Mouse (Mus musculus) adipocyte (in vitro differentiated cells): Measurements from ENCODE around the gene Ywhag.

ENCODE experiments used
- DNase-seq: peaks from one replicate; pipeline ENCODE4 v3.0.0-alpha.2; 2016; ENCODE audit warnings: low spot score

Ywhag gene

DNA sequence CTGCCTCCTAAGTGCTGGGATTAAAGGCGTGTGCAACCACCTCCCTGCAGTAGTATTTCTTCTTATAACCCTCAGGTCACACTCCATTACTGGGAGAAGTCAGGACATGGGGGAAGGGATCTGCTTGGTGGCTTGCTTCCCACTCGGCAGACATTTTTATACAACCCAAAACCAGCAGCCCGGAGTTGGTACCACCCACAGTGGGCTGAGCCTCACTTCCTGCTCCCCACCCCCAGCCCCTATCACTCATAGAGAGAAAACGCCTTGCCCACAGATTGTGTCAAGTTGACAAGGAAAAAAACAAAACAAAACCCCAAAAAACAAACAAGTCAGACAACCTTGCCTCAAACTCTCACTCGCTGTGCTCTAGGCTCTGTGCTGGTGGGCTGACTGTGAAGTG, 21.2 kb downstream of the Ywhag start:
- DNase-seq: peak; percentile 69

GRCm38 (mm10) chr5:135911633-135912220, 22.7 kb downstream of the Ywhag start:
- peak; percentile 67 for DNase-seq

- DNase-seq: no peak
Observed at GRCm38 (mm10) chr5:135910813-135911212, 23.6 kb downstream of the Ywhag start.

- no peak for DNase-seq
Observed at GRCm38 (mm10) chr5:135909646-135910045, 24.8 kb downstream of the Ywhag start.

GRCm38 (mm10) chr5:135908989-135909388, 25.4 kb downstream of the Ywhag start:
- DNase-seq: peak; percentile 34

- no peak for DNase-seq
Observed at GRCm38 (mm10) chr5:135908185-135908584, 26.2 kb downstream of the Ywhag start.

- peak; percentile 86 for DNase-seq
Observed at GRCm38 (mm10) chr5:135907256-135907655, 27.2 kb downstream of the Ywhag start.

- DNase-seq: peak; percentile 72
Observed at GRCm38 (mm10) chr5:135906846-135907245, 27.6 kb downstream of the Ywhag start.

GRCm38 (mm10) chr5:135905320-135906225, 28.8 kb downstream of the Ywhag start:
- peak; percentile 71 for DNase-seq

GRCm38 (mm10) chr5:135904259-135904658, 30.2 kb downstream of the Ywhag start:
- DNase-seq: no peak

DNA sequence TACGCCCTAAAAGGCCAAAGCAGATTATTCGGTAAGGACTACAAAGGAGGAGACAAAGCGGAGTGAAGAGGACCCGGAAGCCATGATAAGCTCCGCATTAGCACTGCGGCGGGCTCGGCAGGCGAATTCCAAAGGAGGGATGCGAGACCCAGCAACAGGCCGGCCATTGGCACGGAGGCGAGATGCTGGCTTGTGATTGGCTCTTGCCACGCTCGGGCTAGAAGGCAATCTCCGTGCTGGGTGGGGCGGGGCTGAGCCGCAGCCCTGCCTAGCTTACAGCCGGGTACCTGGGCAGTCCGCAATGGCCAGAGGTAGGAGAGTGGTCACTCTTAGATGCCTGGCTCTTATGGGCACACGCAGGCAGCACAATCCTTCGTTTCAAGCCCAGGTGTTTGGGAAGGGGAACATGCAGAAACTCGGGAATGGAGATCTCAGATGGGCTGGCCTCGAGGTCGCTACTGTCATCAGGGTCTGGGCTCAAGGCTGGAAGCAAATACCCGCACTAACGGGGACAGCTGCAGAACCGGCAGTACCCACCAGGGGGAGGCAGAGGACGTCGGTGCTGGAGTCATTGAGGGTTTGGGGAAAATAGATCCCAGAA, 30.8 kb downstream of the Ywhag start:
- peak; percentile 84 for DNase-seq

- no peak for DNase-seq
Observed at GRCm38 (mm10) chr5:135903058-135903457, 31.4 kb downstream of the Ywhag start.

GRCm38 (mm10) chr5:135901354-135902095, 32.9 kb downstream of the Ywhag start:
- peak; percentile 46 for DNase-seq

GRCm38 (mm10) chr5:135900701-135901100, 33.7 kb downstream of the Ywhag start:
- DNase-seq: peak; percentile 59

GRCm38 (mm10) chr5:135899833-135900232, 34.6 kb downstream of the Ywhag start:
- no peak for DNase-seq

DNA sequence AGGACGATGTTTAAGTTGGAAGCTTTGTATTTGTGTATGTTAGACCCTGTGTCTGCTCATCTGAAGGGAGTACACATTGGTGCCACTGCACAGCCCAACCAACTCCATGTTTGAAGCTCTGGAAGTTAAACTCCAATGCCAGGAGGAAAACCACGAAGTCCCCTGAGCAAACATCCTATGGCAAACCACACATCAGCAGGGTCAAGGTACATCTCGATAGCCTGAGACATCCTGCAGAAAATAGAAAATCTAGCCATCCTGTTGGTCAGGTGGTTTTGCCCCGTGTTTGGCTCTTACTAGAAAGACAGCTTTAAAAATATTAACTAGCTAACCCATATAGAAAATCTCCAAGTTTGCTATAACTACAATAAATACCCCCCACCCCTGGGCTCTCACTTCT, 35.4 kb downstream of the Ywhag start:
- no peak for DNase-seq

- DNase-seq: peak; percentile 80
Observed at GRCm38 (mm10) chr5:135898028-135898427, 36.4 kb downstream of the Ywhag start.

GRCm38 (mm10) chr5:135894958-135895357, 39.5 kb downstream of the Ywhag start:
- no peak for DNase-seq

GRCm38 (mm10) chr5:135892589-135893351, 41.6 kb downstream of the Ywhag start:
- no peak for DNase-seq

GRCm38 (mm10) chr5:135890920-135891319, 43.5 kb downstream of the Ywhag start:
- DNase-seq: no peak

DNA sequence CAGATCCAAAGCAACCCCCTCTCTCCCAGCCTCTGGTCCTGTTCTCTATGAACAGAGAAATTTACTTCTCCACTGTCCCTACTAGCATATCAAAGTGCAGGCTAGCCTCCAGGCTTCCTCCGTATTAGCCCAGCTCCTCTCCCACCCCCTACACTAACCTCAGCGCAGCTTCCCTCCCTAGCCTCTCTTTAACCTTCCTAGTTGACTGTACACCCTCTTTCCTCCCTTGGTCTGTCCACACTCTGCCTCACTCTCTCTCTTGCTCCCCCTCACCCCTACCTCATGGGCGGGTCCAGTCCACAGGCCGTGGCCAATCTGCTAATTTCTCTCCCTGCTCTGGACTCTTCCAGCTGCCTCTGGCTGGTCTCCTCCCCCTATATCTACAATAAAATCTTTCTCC, 44.1 kb downstream of the Ywhag start:
- DNase-seq: no peak
